Mouse (Mus musculus) lung, adult 10 weeks (tissue): ENCODE results near the gene Rdh12. TPM values are rescaled to one million over a fixed set of nuclear protein-coding genes. Genes with fewer than 3 reads are reported as not detected.

ENCODE experiments used
- polyA plus RNA-seq: library from polyadenylated mRNA; stranded (reverse); fragments of 350-450 nt; fragmentation: Illumina TruSeq; extraction: RNeasy Lipid Tissue Mini Kit (QIAGEN cat#74804); gene quantifications from one replicate; pipeline ENCODE4 v1.2.3, GENCODE M21; 2014; ENCODE audit warnings: low read depth, low replicate concordance; ENCODE audit not compliant: insufficient read depth

The Rdh12 gene
- polyA plus RNA-seq: 2.0 TPM

GRCm38 (mm10) chr12:79208703-79209464 is at the start of gene Rdh12:
TSS of gene Rdh12 (plus strand) at chr12:79208914.

GRCm38 (mm10) chr12:79172019-79172941 is 36.4 kb upstream of the Rdh12 start, which contains the start of gene Vti1b:
TSS of gene Vti1b (minus strand) at chr12:79172667.

GRCm38 (mm10) chr12:79192193-79192592 is 16.5 kb upstream of the Rdh12 start, which contains the start of gene Rdh11:
TSS of gene Rdh11 (minus strand) at chr12:79192293.

Other genes with a start within 250 kb of the Rdh12 start
- 7.6 TPM for gene Tmem229b, start 201.3 kb upstream of the Rdh12 start, polyA plus RNA-seq
- gene Plekhh1, start 179.8 kb upstream of the Rdh12 start, polyA plus RNA-seq: 3.8 TPM
- 8.8 TPM for gene Pigh, start 119.3 kb upstream of the Rdh12 start, polyA plus RNA-seq
- 9.8 TPM for gene Arg2, start 78.1 kb upstream of the Rdh12 start, polyA plus RNA-seq
- gene Vti1b, start 36.2 kb upstream of the Rdh12 start, polyA plus RNA-seq: 117 TPM
- gene Rdh11, start 16.6 kb upstream of the Rdh12 start, polyA plus RNA-seq: 12.8 TPM
- gene Zfyve26, start 87.4 kb downstream of the Rdh12 start, polyA plus RNA-seq: 7.2 TPM
- gene Rad51b, start 88.4 kb downstream of the Rdh12 start, polyA plus RNA-seq: 1.2 TPM